Mouse (Mus musculus) limb, embryonic 13.5 days (tissue): Measurements from ENCODE around the gene Rgs2. TPM values are rescaled to one million over a fixed set of nuclear protein-coding genes. Genes with fewer than 3 reads are reported as not detected.

Experiments
- ATAC-seq: fragments of 200-750 bp; cut with Nextera tagmentation; 2 replicates; pipeline ENCODE4 v1.8.0; 2017; ENCODE audit warnings: low read depth, moderate number of reproducible peaks, moderate TSS enrichment; ENCODE audit not compliant: low FRiP score
- H3K27ac ChIP-seq: fragments of 300-500 bp; sonication (generic); 2 replicates; pipeline ENCODE4 v1.5.1; 2015; ENCODE audit warnings: inconsistent platforms, mild to moderate bottlenecking, moderate library complexity
- H3K27me3 ChIP-seq: fragments of 300-500 bp; sonication (generic); 2 replicates; pipeline ENCODE4 v1.6.1; 2015; ENCODE audit warnings: mild to moderate bottlenecking, inconsistent platforms
- H3K36me3 ChIP-seq: fragments of 300-500 bp; sonication (generic); 2 replicates; pipeline ENCODE4 v1.6.1; 2015; ENCODE audit warnings: inconsistent platforms, mild to moderate bottlenecking, moderate library complexity
- H3K4me1 ChIP-seq: fragments of 300-500 bp; sonication (generic); 2 replicates; pipeline ENCODE4 v1.6.1; 2015; ENCODE audit warnings: inconsistent platforms
- H3K4me2 ChIP-seq: fragments of 300-500 bp; sonication (generic); replicated peaks from 2 replicates; pipeline ENCODE4 v1.6.1; 2015; ENCODE audit warnings: inconsistent platforms, mild to moderate bottlenecking, moderate library complexity
- H3K4me3 ChIP-seq: fragments of 300-500 bp; sonication (generic); 2 replicates; pipeline ENCODE4 v1.5.1; 2015; ENCODE audit warnings: moderate library complexity, mild to moderate bottlenecking, inconsistent platforms
- H3K9ac ChIP-seq: fragments of 300-500 bp; sonication (generic); 2 replicates; pipeline ENCODE4 v1.6.1; 2015; ENCODE audit warnings: mild to moderate bottlenecking, inconsistent platforms
- H3K9me3 ChIP-seq: fragments of 300-500 bp; sonication (generic); 2 replicates; pipeline ENCODE4 v1.6.1; 2016; ENCODE audit warnings: inconsistent platforms
- whole genome bisulfite sequencing: fragments of 180-500 bp; shearing (Covaris S2); methylation state at CpG from one replicate; pipeline ENCODE4 v1.1.7; 2015; 5-methylcytosine and 5-hydroxymethylcytosine counted together
- polyA plus RNA-seq: library from polyadenylated mRNA; unstranded; fragments of >200 nt; fragmentation: Nextera tagmentation; extraction: Ambion mirVana; gene quantifications from 2 replicates; pipeline ENCODE4 v1.2.1, GENCODE M21; 2015

Rgs2 gene
- polyA plus RNA-seq, 1 experiment from 2014 or later: 55.2 TPM

- Histone ChIP-seq H3K9me3 (no peaks in the 10 kb centered on the region), H3K27ac (no peak overlapping the region), H3K36me3 (no peaks in the 10 kb centered on the region), H3K4me1 (no peaks in the 10 kb centered on the region), H3K9ac (no peak overlapping the region), H3K4me3 (no peak overlapping the region), H3K4me2 (no peak overlapping the region), H3K27me3 (no peaks in the 10 kb centered on the region)
- ATAC-seq: no peak
- WGBS: 39% methylated on average over 2 of the region's 2 CpGs
Measured at GRCm38 (mm10) chr1:143982085-143982764, 21.7 kb downstream of the Rgs2 start.

- no peaks in the 10 kb centered on the region for H3K36me3 ChIP-seq
- no peaks in the 10 kb centered on the region for H3K27me3 ChIP-seq
- no peak overlapping the region for H3K27ac ChIP-seq
- H3K4me3 ChIP-seq: no peak overlapping the region
- H3K9ac ChIP-seq: no peak overlapping the region
- H3K4me2 ChIP-seq: no peak overlapping the region
- ATAC-seq: no peak
- H3K4me1 ChIP-seq: no peaks in the 10 kb centered on the region
- H3K9me3 ChIP-seq: no peaks in the 10 kb centered on the region
Measured at GRCm38 (mm10) chr1:143980811-143981210, 23.1 kb downstream of the Rgs2 start.

GRCm38 (mm10) chr1:143974637-143975036 lies 29.3 kb downstream of the Rgs2 start:
- Histone ChIP-seq H3K36me3 (no peaks in the 10 kb centered on the region), H3K9ac (no peak overlapping the region), H3K4me2 (no peak overlapping the region), H3K27me3 (no peaks in the 10 kb centered on the region), H3K4me3 (no peak overlapping the region), H3K9me3 (no peaks in the 10 kb centered on the region), H3K27ac (no peak overlapping the region), H3K4me1 (no peaks in the 10 kb centered on the region)
- ATAC-seq: no peak
- 88% methylated on average over 2 of the region's 2 CpGs for WGBS

GRCm38 (mm10) chr1:143962301-143962700 lies 41.7 kb downstream of the Rgs2 start:
- Histone ChIP-seq H3K27me3 (no peaks in the 10 kb centered on the region), H3K9ac (no peak overlapping the region), H3K4me1 (no peaks in the 10 kb centered on the region), H3K9me3 (no peaks in the 10 kb centered on the region), H3K4me3 (no peak overlapping the region), H3K4me2 (no peak overlapping the region), H3K27ac (no peak overlapping the region), H3K36me3 (no peaks in the 10 kb centered on the region)
- WGBS: 84% methylated on average over 3 of the region's 3 CpGs
- ATAC-seq: no peak

- no peaks in the 10 kb centered on the region for H3K36me3 ChIP-seq
- no peaks in the 10 kb centered on the region for H3K9me3 ChIP-seq
- no peaks in the 10 kb centered on the region for H3K4me1 ChIP-seq
- no peak overlapping the region for H3K27ac ChIP-seq
- H3K27me3 ChIP-seq: no peaks in the 10 kb centered on the region
- no peak overlapping the region for H3K9ac ChIP-seq
- no peak for ATAC-seq
- H3K4me3 ChIP-seq: no peak overlapping the region
- 83% methylated on average over 2 of the region's 2 CpGs for WGBS
- no peak overlapping the region for H3K4me2 ChIP-seq
Measured at GRCm38 (mm10) chr1:143960340-143960739, 43.6 kb downstream of the Rgs2 start.

GRCm38 (mm10) chr1:143956090-143956489 lies 47.9 kb downstream of the Rgs2 start:
- Histone ChIP-seq H3K4me2 (no peak overlapping the region), H3K36me3 (no peaks in the 10 kb centered on the region), H3K4me1 (no peaks in the 10 kb centered on the region), H3K9me3 (no peaks in the 10 kb centered on the region), H3K27ac (no peak overlapping the region), H3K9ac (no peak overlapping the region), H3K4me3 (no peak overlapping the region), H3K27me3 (no peaks in the 10 kb centered on the region)
- ATAC-seq: no peak
- 83% methylated on average over 1 of the region's 1 CpGs for WGBS

- H3K27ac ChIP-seq: no peak overlapping the region
- no peaks in the 10 kb centered on the region for H3K4me1 ChIP-seq
- no peak overlapping the region for H3K4me3 ChIP-seq
- H3K9me3 ChIP-seq: no peaks in the 10 kb centered on the region
- no peak overlapping the region for H3K9ac ChIP-seq
- no peaks in the 10 kb centered on the region for H3K27me3 ChIP-seq
- H3K36me3 ChIP-seq: no peaks in the 10 kb centered on the region
- WGBS: 65% methylated on average over 2 of the region's 2 CpGs
- H3K4me2 ChIP-seq: no peak overlapping the region
- no peak for ATAC-seq
Measured at GRCm38 (mm10) chr1:143952841-143953240, 51.1 kb downstream of the Rgs2 start.

Other genes starting within 250 kb of the Rgs2 start
- gene Trove2, start 227.1 kb downstream of the Rgs2 start, polyA plus RNA-seq: 26.1 and 28.6 TPM in 2 replicates
- gene Uchl5, start 226.9 kb downstream of the Rgs2 start, polyA plus RNA-seq: 87.8 and 91.3 TPM in 2 replicates
- not detected in 2 replicates for gene Rgs13, start 173.2 kb upstream of the Rgs2 start, polyA plus RNA-seq
- gene Rgs1, start 245.1 kb upstream of the Rgs2 start, polyA plus RNA-seq: 0.14 and 0.17 TPM in 2 replicates